Mouse (Mus musculus): Measurements from ENCODE around the gene Osbpl10.
A peak's percentile ranks its signal among the peaks of the same experiment; 100 is the strongest.
"Not testable (repeated sequence)": the region's sequence is repeated elsewhere in the genome, so short reads cannot be mapped to it uniquely, and the experiment has no call there.

The Osbpl10 gene

GRCm38 (mm10) chr9:114978281-114979111 is at the start of gene Osbpl10:
Gene Osbpl10, plus strand, starts transcription at chr9:114978569.
- peak; percentile 77 for DNase-seq

DNA sequence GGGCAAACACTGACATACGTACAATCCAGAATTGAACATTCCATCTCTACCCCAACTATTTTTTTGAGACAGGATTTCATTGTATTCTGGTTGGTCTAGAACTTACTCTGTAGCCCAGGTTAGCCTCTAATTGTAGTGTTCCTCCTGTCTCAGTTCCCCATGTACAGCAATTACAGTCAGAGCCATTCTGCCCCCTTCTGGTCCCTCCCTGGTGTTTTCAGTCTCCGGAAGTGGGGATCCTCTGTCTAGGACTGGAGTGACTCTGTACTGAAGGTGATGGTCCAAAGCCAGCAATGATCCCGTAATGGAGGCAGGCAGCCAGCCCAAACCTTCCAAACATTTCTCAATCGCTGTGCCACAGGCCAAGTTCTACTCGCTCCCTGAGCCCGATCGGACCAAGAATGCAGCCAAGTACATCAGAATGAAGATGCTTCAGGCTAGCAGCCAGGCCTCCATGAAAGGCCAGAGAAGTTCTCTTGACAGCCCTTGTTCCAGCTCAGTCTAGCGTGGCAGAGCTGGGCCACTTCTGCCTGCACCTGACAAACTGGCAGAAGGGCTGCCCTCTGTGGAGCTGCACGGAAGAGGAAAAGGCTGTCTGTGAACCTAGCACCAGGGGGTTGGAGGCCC is 47.8 kb upstream of the Osbpl10 start:
- peak; percentile 62 for DNase-seq

- no peak for DNase-seq
These were observed 45.8 kb upstream of the Osbpl10 start for GRCm38 (mm10) chr9:114932607-114933006.

- DNase-seq, result peak; percentile 40
These were observed 45.2 kb upstream of the Osbpl10 start for GRCm38 (mm10) chr9:114933037-114933722.

DNA sequence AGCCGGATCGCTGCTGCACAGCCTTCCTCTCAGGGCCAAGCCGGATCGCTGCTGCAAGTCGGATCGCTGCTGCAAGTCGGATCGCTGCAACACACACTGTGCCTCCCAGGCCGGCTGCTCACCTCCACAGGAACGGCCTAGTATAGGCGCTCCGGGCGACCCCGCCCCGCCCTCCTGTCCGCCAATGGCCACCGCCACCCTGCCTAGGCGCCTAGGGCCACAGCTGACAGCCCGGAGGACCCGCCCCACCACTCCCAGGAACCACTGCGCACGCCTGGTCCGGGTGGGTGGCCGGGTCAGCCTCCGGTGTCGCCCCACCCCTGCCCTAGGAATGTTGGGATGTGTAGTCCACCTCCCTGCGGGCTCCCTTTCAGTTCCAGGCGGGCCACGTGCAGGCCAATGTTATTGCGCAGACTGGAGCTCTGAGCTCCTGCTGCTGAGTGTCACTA is 44.6 kb upstream of the Osbpl10 start, which contains the start of gene Gpd1l:
Gene Gpd1l, minus strand, starts transcription at position 265 of the 449 bp plus-strand sequence.
- DNase-seq, result peak; percentile 96

DNA sequence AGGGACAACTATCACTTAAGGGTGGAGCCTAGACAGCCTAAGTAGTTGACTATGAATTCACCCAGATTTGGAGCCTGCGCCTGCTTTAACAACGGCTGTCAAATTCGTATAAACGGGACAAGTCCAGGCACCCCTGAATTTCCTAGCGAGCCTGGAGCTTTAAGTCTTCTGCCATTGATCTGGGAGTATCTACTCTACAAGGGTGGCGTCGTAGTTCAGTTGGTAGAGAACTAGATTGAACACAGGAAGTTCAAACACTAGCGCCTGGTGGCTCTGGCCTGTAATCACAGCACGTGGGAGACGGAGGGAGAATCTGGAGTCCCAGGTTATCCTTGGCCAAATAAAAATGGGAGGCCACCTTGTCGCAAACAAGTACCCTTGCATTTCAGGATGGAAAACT is 44.1 kb upstream of the Osbpl10 start:
- DNase-seq, result no peak

GRCm38 (mm10) chr9:114935321-114935720 is 43.0 kb upstream of the Osbpl10 start:
- no peak for DNase-seq

DNA sequence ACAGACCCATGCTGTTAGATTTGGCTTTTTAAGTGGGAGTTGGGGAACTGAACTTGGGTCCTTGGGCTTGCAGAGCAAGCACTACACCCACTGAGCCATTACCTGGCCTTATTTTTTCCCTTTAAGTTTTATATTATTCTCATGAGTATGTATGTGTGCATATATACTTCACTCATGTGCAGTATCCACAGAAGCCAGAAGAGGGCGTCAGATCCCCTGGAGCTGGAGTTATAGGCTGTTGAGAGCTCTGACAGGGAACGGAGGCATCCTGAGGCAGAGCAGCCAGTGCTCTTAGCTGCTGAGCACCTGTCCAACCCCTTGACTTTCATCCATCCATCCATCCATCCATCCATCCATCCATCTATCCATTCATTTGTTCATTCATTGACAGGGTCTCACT is 41.7 kb upstream of the Osbpl10 start:
- no peak for DNase-seq

DNA sequence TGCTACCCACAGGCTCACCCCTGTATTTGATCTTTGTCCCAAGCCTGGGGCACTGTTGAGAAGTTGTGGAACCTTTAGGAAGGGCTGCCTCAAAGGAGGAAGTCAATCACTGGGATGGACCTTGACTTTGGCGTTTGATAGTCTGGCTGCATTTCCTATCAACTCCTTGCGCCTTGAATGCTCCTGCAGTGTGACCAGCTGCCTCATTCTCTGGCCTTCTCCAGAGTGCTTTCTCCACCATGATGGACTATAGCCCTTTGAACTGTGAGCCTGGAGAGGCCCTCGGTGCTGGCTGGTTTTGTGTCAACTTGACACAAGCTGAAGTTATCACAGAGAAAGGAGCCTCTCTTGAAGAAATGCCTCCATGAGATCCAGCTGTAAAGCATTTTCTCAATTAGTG is 33.7 kb upstream of the Osbpl10 start:
- DNase-seq, result no peak

DNA sequence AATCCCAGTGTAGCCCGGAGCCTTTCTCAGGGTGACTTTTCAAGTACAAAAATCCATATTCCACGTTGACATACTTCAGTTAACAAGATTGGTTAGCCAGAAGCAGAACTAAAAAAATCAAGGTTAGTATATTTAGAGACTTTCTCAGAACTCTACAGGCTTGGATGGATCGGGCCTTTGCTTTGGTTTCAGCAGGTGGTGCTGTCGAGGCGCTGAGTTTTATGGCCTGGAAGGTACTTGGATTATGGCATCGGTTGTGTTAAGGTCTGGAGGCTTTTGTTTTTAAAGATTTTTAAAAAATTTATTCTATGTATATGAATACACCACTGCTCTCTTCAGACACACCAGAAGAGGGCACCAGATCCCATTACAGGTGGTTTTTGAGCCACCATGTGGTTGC is 32.8 kb upstream of the Osbpl10 start:
- no peak for DNase-seq

- no peak for DNase-seq
These were observed 30.0 kb upstream of the Osbpl10 start for GRCm38 (mm10) chr9:114948395-114948794.

DNA sequence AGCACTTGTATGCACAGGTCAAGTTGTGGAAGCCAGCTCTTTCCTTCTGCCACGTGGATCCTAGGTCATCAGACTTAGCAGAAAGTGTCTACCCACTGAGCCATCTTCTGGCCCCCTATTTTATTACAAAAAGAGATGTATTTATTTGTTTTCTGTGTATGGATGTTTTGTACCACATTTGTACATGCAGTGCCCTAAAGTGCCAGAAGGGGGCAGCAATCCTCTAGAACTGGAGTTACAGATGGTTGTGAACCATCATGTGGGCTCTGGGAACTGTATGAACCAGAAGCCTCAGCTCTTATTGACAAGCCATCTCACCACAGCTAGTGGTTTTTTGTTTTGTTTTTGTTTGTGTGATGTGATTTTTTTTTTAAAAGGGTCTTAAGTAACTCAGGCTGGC is 25.5 kb upstream of the Osbpl10 start:
- DNase-seq, result no peak

DNA sequence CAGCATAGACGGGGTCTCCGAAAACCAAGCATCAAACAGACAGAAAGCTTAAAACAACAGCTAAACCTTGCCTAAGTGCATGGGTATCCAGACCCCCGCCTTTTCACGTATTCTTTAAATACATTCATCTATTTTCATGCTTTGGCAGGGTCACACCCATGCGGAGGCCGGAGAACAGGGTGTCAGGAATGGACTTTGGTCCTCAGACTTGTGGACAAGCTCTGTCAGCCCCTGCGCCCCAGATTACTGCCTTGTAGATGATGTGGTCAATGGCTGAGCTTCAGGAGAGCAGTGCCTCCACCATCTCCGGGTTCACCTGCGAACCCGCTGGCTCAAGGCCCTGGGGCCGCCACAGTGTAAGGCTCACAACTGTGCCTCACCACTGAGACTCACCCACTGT is 23.0 kb upstream of the Osbpl10 start:
- no peak for DNase-seq

DNA sequence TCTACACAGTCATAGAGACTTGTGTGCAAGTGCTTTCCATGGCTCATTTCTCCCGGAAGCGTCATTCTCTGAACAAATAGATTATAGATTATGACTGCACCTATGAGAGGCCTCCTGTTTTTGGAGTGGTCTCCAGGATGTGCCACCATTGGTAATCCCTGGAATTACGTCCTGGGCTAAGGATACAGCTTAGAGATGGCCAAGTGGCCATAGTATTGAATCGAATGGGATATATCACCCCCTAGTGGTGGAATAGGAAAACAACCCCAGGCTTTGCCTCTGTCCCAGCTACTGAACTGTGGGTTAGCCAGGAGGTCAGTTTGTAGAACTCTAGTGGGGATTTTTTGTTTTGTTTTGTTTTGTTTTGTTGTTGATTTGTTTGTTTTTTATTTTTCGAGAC is 21.4 kb upstream of the Osbpl10 start:
- peak; percentile 73 for DNase-seq

GRCm38 (mm10) chr9:114960043-114960789 is 18.2 kb upstream of the Osbpl10 start:
- no peak for DNase-seq

DNA sequence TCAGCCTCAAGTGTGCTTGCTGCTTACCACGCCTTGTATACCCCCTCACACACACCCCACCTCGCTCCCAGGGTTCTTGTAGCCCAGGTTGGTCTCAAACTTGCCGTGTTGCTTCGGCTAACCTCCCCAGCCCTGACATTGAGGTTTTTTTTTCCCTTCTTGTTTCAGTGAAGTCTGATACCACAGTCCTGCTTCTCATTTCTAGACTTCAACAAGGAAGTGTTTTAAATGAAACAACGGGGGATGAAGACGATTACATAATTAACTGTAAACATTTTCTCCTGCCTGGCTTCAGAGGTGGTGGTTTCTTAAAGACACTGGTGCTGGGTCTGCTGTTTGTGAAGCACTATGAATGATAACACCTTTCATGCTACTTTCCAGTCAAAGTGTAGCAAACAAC is 17.5 kb upstream of the Osbpl10 start:
- no peak for DNase-seq

- DNase-seq, result no peak
These were observed 14.3 kb upstream of the Osbpl10 start for GRCm38 (mm10) chr9:114964093-114964492.

- not testable (repeated sequence) for DNase-seq
These were observed 12.1 kb upstream of the Osbpl10 start for GRCm38 (mm10) chr9:114966286-114966685.

DNA sequence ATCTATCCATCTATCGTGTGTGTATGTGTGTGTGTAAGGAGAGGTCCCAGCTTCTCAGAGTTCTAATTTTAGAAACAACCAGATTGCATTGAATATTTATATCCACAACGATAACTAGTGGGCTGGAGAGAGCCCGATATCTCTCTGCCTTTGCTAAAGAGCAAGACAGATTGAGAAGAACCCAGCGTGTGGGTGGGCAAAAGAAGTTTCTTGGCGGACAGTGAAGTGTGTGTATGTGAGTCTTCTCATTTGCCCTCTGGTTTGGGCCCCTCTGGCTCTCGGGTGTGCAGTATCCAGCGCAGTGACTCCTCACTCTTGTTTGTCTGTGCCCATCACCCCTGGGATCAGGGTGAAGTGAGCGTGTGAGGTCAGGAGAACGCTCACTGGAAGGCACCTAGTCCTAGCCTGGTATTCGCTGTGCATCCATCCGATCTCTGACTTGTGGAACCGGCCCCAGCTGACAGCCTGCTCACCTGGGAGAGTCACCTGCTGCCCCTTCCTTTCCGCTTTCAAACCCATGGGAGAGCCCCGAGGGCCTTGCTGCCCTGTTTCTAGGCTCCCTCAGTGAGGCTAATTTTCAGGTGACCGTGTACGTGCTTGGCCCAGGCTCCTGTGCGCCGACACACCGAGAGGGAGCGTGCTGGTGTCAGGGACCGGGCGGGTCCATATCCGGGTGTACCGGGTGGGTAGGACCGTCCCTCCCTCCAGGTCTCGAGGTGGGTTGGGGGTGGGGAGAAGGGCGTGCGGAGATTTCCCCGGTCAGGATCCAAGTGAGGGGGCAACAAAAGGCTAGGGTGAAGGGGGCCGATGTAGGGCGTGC is 698 bp upstream of the Osbpl10 start:
- peak; percentile 68 for DNase-seq

DNA sequence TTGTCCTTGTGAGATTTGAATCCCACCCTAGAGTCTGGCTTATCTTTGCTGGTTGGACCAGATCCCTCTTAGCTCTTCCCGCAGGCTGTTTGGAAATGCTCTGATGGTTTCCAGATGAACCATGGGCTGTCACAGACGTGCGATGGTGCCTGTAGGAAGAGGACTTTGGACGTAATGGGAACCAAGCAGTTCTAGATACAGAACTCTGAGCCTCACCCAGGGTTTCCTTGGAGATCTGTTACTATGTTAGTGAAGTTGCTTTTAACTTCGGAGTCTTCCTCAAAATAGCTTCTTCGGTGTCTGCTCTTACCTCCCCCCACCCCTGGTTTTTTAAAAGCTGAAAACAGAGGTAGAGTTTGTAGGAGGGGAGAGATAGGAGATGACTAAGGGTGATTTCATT is 1.6 kb downstream of the Osbpl10 start:
- no peak for DNase-seq

DNA sequence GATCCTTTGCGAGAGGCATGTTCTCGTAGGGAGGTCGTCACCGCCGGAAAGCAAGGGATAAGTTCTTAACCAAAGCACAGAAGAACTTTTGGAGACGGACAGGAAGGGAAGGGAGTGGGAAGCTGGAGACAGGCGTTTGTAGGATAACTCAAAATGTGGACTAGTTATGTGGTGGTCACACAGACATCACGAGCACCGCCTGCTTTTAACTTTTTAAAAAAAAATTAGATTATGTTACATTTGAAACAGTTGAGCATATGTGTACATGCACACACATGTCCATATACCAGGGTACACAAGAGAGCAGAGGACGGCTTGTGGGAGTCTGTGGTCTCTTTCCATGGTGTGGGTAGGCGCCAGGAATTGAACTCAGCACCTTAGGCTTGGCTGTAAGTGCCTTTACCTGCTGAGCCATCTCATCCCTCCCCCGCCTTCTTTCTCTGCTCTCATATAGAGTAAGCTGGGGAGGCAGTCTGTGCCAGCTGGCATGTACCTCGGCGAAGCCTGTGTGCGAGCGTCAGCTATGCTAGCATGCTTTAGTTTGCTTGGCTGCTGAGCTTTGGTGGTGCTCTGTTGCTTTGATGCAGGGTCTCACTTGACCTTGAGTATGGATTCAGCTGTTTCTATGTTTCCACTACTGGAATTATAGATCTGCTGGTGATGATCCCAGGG is 4.5 kb downstream of the Osbpl10 start, which contains the start of gene Rps27rt:
Gene Rps27rt, minus strand, starts transcription at position 51 of the 672 bp plus-strand sequence.
- no peak for DNase-seq

Measured in cerebellum, adult 9-10 months (tissue).